Comparison of ENCODE assay signal across 8 mouse cellular contexts in the genomic region with DNA sequence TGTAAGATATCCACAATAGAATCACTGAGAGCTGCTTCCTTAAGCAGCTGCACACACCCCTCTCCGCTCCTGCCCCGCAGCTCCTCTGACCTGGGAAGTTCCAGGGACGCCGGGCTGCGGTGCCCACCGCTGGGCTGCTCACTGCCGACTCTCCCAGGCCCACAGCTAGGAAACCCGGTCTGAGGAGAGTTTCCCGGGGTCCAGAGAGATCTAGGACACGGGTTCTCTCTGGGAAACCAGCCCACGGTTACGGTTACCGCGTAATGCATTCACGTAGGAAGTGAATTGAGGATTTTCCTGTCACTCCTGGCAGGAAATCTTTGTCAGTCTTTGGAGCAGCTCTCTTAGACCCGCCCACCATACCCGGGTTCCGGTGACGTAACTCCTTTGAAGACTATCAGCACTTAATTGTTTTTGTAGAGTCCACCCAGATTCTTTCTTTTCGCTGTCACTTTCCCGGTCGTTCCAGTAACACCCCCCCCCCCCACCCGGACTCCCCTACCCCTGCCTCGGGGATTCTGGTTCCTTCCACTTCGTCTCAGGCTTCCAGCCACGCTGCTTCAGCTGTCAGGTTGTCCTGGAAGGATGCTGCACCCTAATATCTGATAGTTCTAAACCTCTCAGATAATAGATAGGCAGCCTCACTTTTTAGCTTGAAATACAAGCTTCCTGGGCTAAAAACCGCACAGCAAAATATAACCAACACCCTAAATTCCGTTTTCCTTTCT. TPM values are rescaled to one million over a fixed set of nuclear protein-coding genes. Genes with fewer than 3 reads are reported as not detected.
A peak's percentile ranks its signal among the peaks of the same experiment; 100 is the strongest.
DNase-seq lines count a peak whose midpoint lies in the region; ATAC-seq and TF ChIP-seq lines count a peak whose summit lies in the region.

No protein-coding gene starts in this region.

- peak overlapping the region; percentile 83 for H3K9ac ChIP-seq in heart, embryonic 11.5 days (ENCODE audit: low read depth, low read length)
- H3K9ac ChIP-seq in kidney, embryonic 15.5 days = peak overlapping the region; percentile 78
- H3K9ac ChIP-seq in limb, embryonic 15.5 days = peak overlapping the region; percentile 61
- peak overlapping the region; percentile 73 for H3K9ac ChIP-seq in midbrain, postnatal 0 days (replicated peaks; ENCODE audit: low read length, poor library complexity, severe bottlenecking)
- H3K9ac ChIP-seq in stomach, embryonic 15.5 days = peak overlapping the region; percentile 60

- TF ChIP-seq CTCF in bone marrow macrophage, adult 2 months (IDR thresholded peaks at IDR 0.05; ENCODE audit: low read depth, low read length) = no peak
- TF ChIP-seq CTCF in embryonic fibroblast, embryonic 13.5 days (IDR thresholded peaks at IDR 0.05; ENCODE audit: borderline replicate concordance, insufficient read depth, low read length) = no peak
- TF ChIP-seq CTCF in midbrain, postnatal 0 days (IDR thresholded peaks at IDR 0.05) = no peak

- H3K4me3 ChIP-seq in bone marrow macrophage, adult 2 months (ENCODE audit: insufficient read depth, low read length) = peak overlapping the region; percentile 69
- peak overlapping the region; percentile 66 for H3K4me3 ChIP-seq in embryonic fibroblast, embryonic 13.5 days (ENCODE audit: insufficient read depth, low read length)
- H3K4me3 ChIP-seq in heart, embryonic 11.5 days (ENCODE audit: low read depth, low read length) = peak overlapping the region; percentile 81
- peak overlapping the region; percentile 78 for H3K4me3 ChIP-seq in kidney, embryonic 15.5 days (replicated peaks)
- H3K4me3 ChIP-seq in limb, embryonic 15.5 days = peak overlapping the region; percentile 67
- peak overlapping the region; percentile 66 for H3K4me3 ChIP-seq in midbrain, postnatal 0 days (ENCODE audit: low read depth, low read length)
- H3K4me3 ChIP-seq in stomach, embryonic 15.5 days (replicated peaks) = peak overlapping the region; percentile 71

- no peaks in the 10 kb centered on the region for H3K27me3 ChIP-seq in heart, embryonic 11.5 days (ENCODE audit: control insufficient read depth, insufficient read depth, low read length)
- no peaks in the 10 kb centered on the region for H3K27me3 ChIP-seq in kidney, embryonic 15.5 days
- no peaks in the 10 kb centered on the region for H3K27me3 ChIP-seq in limb, embryonic 15.5 days
- no peaks in the 10 kb centered on the region for H3K27me3 ChIP-seq in midbrain, postnatal 0 days (ENCODE audit: insufficient read depth, low read length)
- no peaks in the 10 kb centered on the region for H3K27me3 ChIP-seq in stomach, embryonic 15.5 days (replicated peaks)

- 1% methylated on average over 28 of the region's 28 CpGs for WGBS in heart, embryonic 11.5 days (ENCODE audit: insufficient replicate concordance)
- WGBS in kidney, embryonic 15.5 days = under 1% methylated on average over 28 of the region's 28 CpGs
- 2% methylated on average over 28 of the region's 28 CpGs for WGBS in limb, embryonic 15.5 days
- 1% methylated on average over 28 of the region's 28 CpGs for WGBS in midbrain, postnatal 0 days
- WGBS in stomach, embryonic 15.5 days = under 1% methylated on average over 28 of the region's 28 CpGs

- no peak overlapping the region; the same call in 1 of the 2 replicates for H3K27ac ChIP-seq in bone marrow macrophage, adult 2 months (ENCODE audit: insufficient read depth, low read depth, low read length)
- H3K27ac ChIP-seq in embryonic fibroblast, embryonic 13.5 days (ENCODE audit: insufficient read depth, low read length) = peak overlapping the region; percentile 41; the same call in 1 of the 2 replicates
- H3K27ac ChIP-seq in heart, embryonic 11.5 days (ENCODE audit: low read depth, low read length) = peak overlapping the region; percentile 84
- H3K27ac ChIP-seq in kidney, embryonic 15.5 days = peak overlapping the region; percentile 96
- H3K27ac ChIP-seq in limb, embryonic 15.5 days = peak overlapping the region; percentile 83
- peak overlapping the region; percentile 80 for H3K27ac ChIP-seq in midbrain, postnatal 0 days (ENCODE audit: low read depth, low read length)
- peak overlapping the region; percentile 88 for H3K27ac ChIP-seq in stomach, embryonic 15.5 days

- 0 out of 2 replicates have a peak, but pooled peaks cover 2% of the 10 kb centered on the region for H3K4me1 ChIP-seq in bone marrow macrophage, adult 2 months (ENCODE audit: control insufficient read depth, insufficient read depth, low read length)
- no peaks in the 10 kb centered on the region for H3K4me1 ChIP-seq in embryonic fibroblast, embryonic 13.5 days (ENCODE audit: control insufficient read depth, insufficient read depth, low read length)
- H3K4me1 ChIP-seq in heart, embryonic 11.5 days (ENCODE audit: control insufficient read depth, insufficient read depth, low read length) = no peaks in the 10 kb centered on the region
- peaks cover 5% of the 10 kb centered on the region; the same call in 1 of the 2 replicates for H3K4me1 ChIP-seq in kidney, embryonic 15.5 days
- no peaks in the 10 kb centered on the region for H3K4me1 ChIP-seq in limb, embryonic 15.5 days
- no peaks in the 10 kb centered on the region for H3K4me1 ChIP-seq in midbrain, postnatal 0 days (ENCODE audit: insufficient read depth, low read length)
- H3K4me1 ChIP-seq in stomach, embryonic 15.5 days = no peaks in the 10 kb centered on the region

- TF ChIP-seq POLR2A in bone marrow macrophage, adult 2 months (IDR thresholded peaks at IDR 0.05; ENCODE audit: borderline replicate concordance, low read depth, low read length) = no peak
- peak; percentile 57 for TF ChIP-seq POLR2A in embryonic fibroblast, embryonic 13.5 days (IDR thresholded peaks at IDR 0.05; ENCODE audit: low read depth, low read length)

- peak overlapping the region; percentile 60 for H3K4me2 ChIP-seq in heart, embryonic 11.5 days
- peak overlapping the region; percentile 54 for H3K4me2 ChIP-seq in kidney, embryonic 15.5 days
- peak overlapping the region; percentile 41 for H3K4me2 ChIP-seq in limb, embryonic 15.5 days
- peak overlapping the region; percentile 45 for H3K4me2 ChIP-seq in midbrain, postnatal 0 days (ENCODE audit: low read depth, low read length, poor library complexity, severe bottlenecking)
- H3K4me2 ChIP-seq in stomach, embryonic 15.5 days = peak overlapping the region; percentile 53

- peak; percentile 32 to 36 for DNase-seq in B cell, adult 2 months
- peak; percentile 96 for DNase-seq in midbrain, postnatal 0 days (ENCODE audit: low spot score)

- H3K36me3 ChIP-seq in heart, embryonic 11.5 days (ENCODE audit: control insufficient read depth, insufficient read depth, low read length) = no peaks in the 10 kb centered on the region
- H3K36me3 ChIP-seq in kidney, embryonic 15.5 days = peaks cover 16% of the 10 kb centered on the region
- peaks cover 7% of the 10 kb centered on the region; the same call in 1 of the 2 replicates for H3K36me3 ChIP-seq in limb, embryonic 15.5 days
- H3K36me3 ChIP-seq in midbrain, postnatal 0 days (ENCODE audit: insufficient read depth, low read length) = no peaks in the 10 kb centered on the region
- no peaks in the 10 kb centered on the region for H3K36me3 ChIP-seq in stomach, embryonic 15.5 days

- no peaks in the 10 kb centered on the region for H3K9me3 ChIP-seq in heart, embryonic 11.5 days (replicated peaks; ENCODE audit: control insufficient read depth, low read length)
- H3K9me3 ChIP-seq in kidney, embryonic 15.5 days (replicated peaks) = no peaks in the 10 kb centered on the region
- H3K9me3 ChIP-seq in limb, embryonic 15.5 days = no peaks in the 10 kb centered on the region
- no peaks in the 10 kb centered on the region for H3K9me3 ChIP-seq in midbrain, postnatal 0 days (ENCODE audit: low read length)
- H3K9me3 ChIP-seq in stomach, embryonic 15.5 days = no peaks in the 10 kb centered on the region

- peak; percentile 88 for ATAC-seq in heart, embryonic 11.5 days (replicated peaks; ENCODE audit: insufficient number of reproducible peaks, low FRiP score, low TSS enrichment)
- peak; percentile 98 for ATAC-seq in kidney, embryonic 15.5 days (replicated peaks; ENCODE audit: low FRiP score)
- ATAC-seq in limb, embryonic 15.5 days (ENCODE audit: insufficient number of reproducible peaks, low FRiP score, low TSS enrichment, low read depth) = peak; percentile 74
- ATAC-seq in midbrain, postnatal 0 days (ENCODE audit: low FRiP score) = peak; percentile 95
- peak; percentile 95 for ATAC-seq in stomach, embryonic 15.5 days (ENCODE audit: insufficient read depth, low FRiP score, low read depth)

RNA-seq across cellular contexts. Expression of a gene that starts 49.3 kb away (rescaled TPM):
- polyA plus RNA-seq in bone marrow macrophage, adult 2 months (2012; ENCODE audit: insufficient read depth, insufficient read length, missing spikeins) = 13.5 and 14.0 TPM in 2 replicates
- polyA plus RNA-seq in embryonic fibroblast, embryonic 13.5 days (2011; ENCODE audit: insufficient read length, low read depth, missing spikeins) = 13.5 and 20.1 TPM in 2 replicates
- polyA plus RNA-seq in heart, embryonic 11.5 days (2014; fragmentation: Nextera tagmentation; extraction: Ambion mirVana) = 15.6 and 16.3 TPM in 2 replicates
- 20.5 and 20.6 TPM in 2 replicates for polyA plus RNA-seq in kidney, embryonic 15.5 days (2015; fragmentation: Nextera tagmentation; extraction: Ambion mirVana)
- polyA plus RNA-seq in limb, embryonic 15.5 days (2015; fragmentation: Nextera tagmentation; extraction: Ambion mirVana) = 20.6 and 23.3 TPM in 2 replicates
- total RNA-seq in midbrain, postnatal 0 days (2014; rRNA removed) = 16.0 and 18.5 TPM in 2 replicates
- 13.9 and 14.4 TPM in 2 replicates for polyA plus RNA-seq in midbrain, postnatal 0 days (2015; fragmentation: Nextera tagmentation; extraction: Ambion mirVana)
- polyA plus RNA-seq in stomach, embryonic 15.5 days (2015; fragmentation: Nextera tagmentation; extraction: Ambion mirVana) = 19.3 and 19.9 TPM in 2 replicates
